In genomic region chr8:101621941-101622340, GRCm38 (mm10) we compare ENCODE assay signal across 21 mouse cellular contexts.
DNase-seq lines count a peak whose midpoint lies in the region; ATAC-seq and TF ChIP-seq lines count a peak whose summit lies in the region.
"Had no signal": no experiment of that assay in that cellular context is flagged by ENCODE, and none has a peak within 500 bp of the region (broad histone marks: within the 10 kb centered on the region; RNA-seq: fewer than 3 reads in every experiment).

No protein-coding gene starts in this region.

- no peak for ATAC-seq in midbrain, postnatal 0 days (ENCODE audit: low FRiP score)
- no peak for ATAC-seq in stomach, postnatal 0 days (ENCODE audit: low FRiP score, low TSS enrichment)
- ATAC-seq: activated CD4-positive, CD25-positive, alpha-beta regulatory T cell, adult 4 months; forebrain, embryonic 13.5 days; forebrain, embryonic 15.5 days; forebrain, postnatal 0 days; Patski had no signal

- no peak overlapping the region for H3K4me3 ChIP-seq in midbrain, postnatal 0 days (ENCODE audit: low read depth, low read length)
- H3K4me3 ChIP-seq in midbrain, embryonic 10.5 days = no peak overlapping the region
- H3K4me3 ChIP-seq in forebrain, embryonic 10.5 days = no peak overlapping the region
- H3K4me3 ChIP-seq in stomach, postnatal 0 days (ENCODE audit: low read depth, low read length) = no peak overlapping the region
- H3K4me3 ChIP-seq: embryonic facial prominence, embryonic 13.5 days; embryonic facial prominence, embryonic 15.5 days; erythroblast, embryonic 14.5 days; forebrain, embryonic 13.5 days; forebrain, embryonic 15.5 days had no signal

- no peaks in the 10 kb centered on the region for H3K4me1 ChIP-seq in midbrain, postnatal 0 days (ENCODE audit: insufficient read depth, low read length)
- no peaks in the 10 kb centered on the region for H3K4me1 ChIP-seq in midbrain, embryonic 10.5 days
- no peaks in the 10 kb centered on the region for H3K4me1 ChIP-seq in forebrain, embryonic 10.5 days
- no peaks in the 10 kb centered on the region for H3K4me1 ChIP-seq in stomach, postnatal 0 days (replicated peaks; ENCODE audit: control insufficient read depth, insufficient read depth)
- H3K4me1 ChIP-seq: embryonic facial prominence, embryonic 13.5 days; embryonic facial prominence, embryonic 15.5 days; forebrain, embryonic 13.5 days; forebrain, embryonic 15.5 days had no signal

- TF ChIP-seq CTCF in midbrain, postnatal 0 days (IDR thresholded peaks at IDR 0.05) = no peak
- TF ChIP-seq CTCF in stomach, postnatal 0 days (IDR thresholded peaks at IDR 0.05; ENCODE audit: low read depth) = no peak

- no peak overlapping the region for H3K27ac ChIP-seq in midbrain, postnatal 0 days (ENCODE audit: low read depth, low read length)
- no peak overlapping the region for H3K27ac ChIP-seq in midbrain, embryonic 10.5 days (replicated peaks)
- no peak overlapping the region for H3K27ac ChIP-seq in forebrain, embryonic 10.5 days
- H3K27ac ChIP-seq in stomach, postnatal 0 days (replicated peaks) = no peak overlapping the region
- H3K27ac ChIP-seq: embryonic facial prominence, embryonic 13.5 days; embryonic facial prominence, embryonic 15.5 days; forebrain, embryonic 13.5 days; forebrain, embryonic 15.5 days had no signal

- no peak overlapping the region for H3K4me2 ChIP-seq in midbrain, postnatal 0 days (ENCODE audit: low read depth, low read length, poor library complexity, severe bottlenecking)
- no peak overlapping the region for H3K4me2 ChIP-seq in stomach, postnatal 0 days (replicated peaks; ENCODE audit: low read depth)
- H3K4me2 ChIP-seq: embryonic facial prominence, embryonic 13.5 days; embryonic facial prominence, embryonic 15.5 days; forebrain, embryonic 13.5 days; forebrain, embryonic 15.5 days had no signal

- TF ChIP-seq EP300 in stomach, postnatal 0 days (optimal IDR thresholded peaks at IDR 0.05) = no peak

- H3K27me3 ChIP-seq in midbrain, postnatal 0 days (ENCODE audit: insufficient read depth, low read length) = no peaks in the 10 kb centered on the region
- no peaks in the 10 kb centered on the region for H3K27me3 ChIP-seq in midbrain, embryonic 10.5 days (ENCODE audit: low read depth, poor library complexity, severe bottlenecking)
- H3K27me3 ChIP-seq in forebrain, embryonic 10.5 days (ENCODE audit: poor library complexity, severe bottlenecking) = no peaks in the 10 kb centered on the region
- no peaks in the 10 kb centered on the region for H3K27me3 ChIP-seq in stomach, postnatal 0 days (ENCODE audit: control insufficient read depth, insufficient read depth, low read length)
- H3K27me3 ChIP-seq: embryonic facial prominence, embryonic 13.5 days; embryonic facial prominence, embryonic 15.5 days; forebrain, embryonic 13.5 days; forebrain, embryonic 15.5 days; Patski had no signal

- peak; percentile 35 to 59 for DNase-seq in cerebellum, postnatal 14 days
- no peak for DNase-seq in cerebellum, adult 9-11 months
- DNase-seq in midbrain, postnatal 0 days (ENCODE audit: low spot score) = peak; percentile 7
- DNase-seq in midbrain, embryonic 10.5 days (ENCODE audit: low spot score) = no peak
- peak; percentile 4 for DNase-seq in brain, adult 2 months (ENCODE audit: low read depth, low spot score)
- peak; percentile 26 for DNase-seq in retina, postnatal 1 day
- no peak for DNase-seq in forebrain, embryonic 10.5 days (ENCODE audit: extremely low spot score, low spot score)
- no peak for DNase-seq in stomach, postnatal 0 days (ENCODE audit: low spot score)
- DNase-seq: adrenal gland, adult 2 months; adrenal gland, postnatal 10 days; adrenal gland, postnatal 25 days; cerebellum, adult 18-20 months; cerebellum, adult 8-10 months; forebrain, postnatal 0 days had no signal

- H3K9me3 ChIP-seq in midbrain, postnatal 0 days (ENCODE audit: low read length) = no peaks in the 10 kb centered on the region
- H3K9me3 ChIP-seq in midbrain, embryonic 10.5 days (replicated peaks) = no peaks in the 10 kb centered on the region
- H3K9me3 ChIP-seq in forebrain, embryonic 10.5 days = no peaks in the 10 kb centered on the region; the same call in 1 of the 2 replicates
- H3K9me3 ChIP-seq in stomach, postnatal 0 days (ENCODE audit: control insufficient read depth, low read length) = no peaks in the 10 kb centered on the region
- H3K9me3 ChIP-seq: embryonic facial prominence, embryonic 13.5 days; embryonic facial prominence, embryonic 15.5 days; forebrain, embryonic 13.5 days; forebrain, embryonic 15.5 days had no signal

- WGBS in midbrain, postnatal 0 days = 78% methylated on average over 1 of the region's 1 CpGs
- WGBS in midbrain, embryonic 10.5 days = 82% methylated on average over 1 of the region's 1 CpGs
- WGBS in forebrain, embryonic 10.5 days = 82% methylated on average over 1 of the region's 1 CpGs
- WGBS in stomach, postnatal 0 days = 83% methylated on average over 1 of the region's 1 CpGs

- H3K9ac ChIP-seq in midbrain, postnatal 0 days (replicated peaks; ENCODE audit: low read length, poor library complexity, severe bottlenecking) = no peak overlapping the region
- H3K9ac ChIP-seq in stomach, postnatal 0 days (ENCODE audit: low read length) = no peak overlapping the region
- H3K9ac ChIP-seq: embryonic facial prominence, embryonic 13.5 days; embryonic facial prominence, embryonic 15.5 days; forebrain, embryonic 13.5 days; forebrain, embryonic 15.5 days; forebrain, postnatal 0 days had no signal

- no peaks in the 10 kb centered on the region for H3K36me3 ChIP-seq in midbrain, postnatal 0 days (ENCODE audit: insufficient read depth, low read length)
- H3K36me3 ChIP-seq in midbrain, embryonic 10.5 days = no peaks in the 10 kb centered on the region
- H3K36me3 ChIP-seq in forebrain, embryonic 10.5 days (replicated peaks) = no peaks in the 10 kb centered on the region
- H3K36me3 ChIP-seq in stomach, postnatal 0 days (ENCODE audit: control insufficient read depth, insufficient read depth, low read length) = no peaks in the 10 kb centered on the region
- H3K36me3 ChIP-seq: embryonic facial prominence, embryonic 13.5 days; embryonic facial prominence, embryonic 15.5 days; forebrain, embryonic 15.5 days had no signal

Comparison
In these comparisons a context has a peak if more than half of its experiments do, and no peak if none do; other contexts are left out.
1. DNase-seq: peak in cerebellum, postnatal 14 days (2 of 2), midbrain, postnatal 0 days (single experiment), brain, adult 2 months (single experiment) and retina, postnatal 1 day (single experiment); none in cerebellum, adult 9-11 months (single experiment), midbrain, embryonic 10.5 days (single experiment), forebrain, embryonic 10.5 days (single experiment) and stomach, postnatal 0 days (single experiment).